Mouse (Mus musculus): Measurements from ENCODE around the gene Barhl1.

The Barhl1 gene

GRCm38 (mm10) chr2:28860678-28861423 is 55.6 kb downstream of the Barhl1 start:
- DNase-seq (ENCODE audit: low read depth), result no peak

GRCm38 (mm10) chr2:28859303-28859702 is 57.2 kb downstream of the Barhl1 start:
- no peak for DNase-seq (ENCODE audit: low read depth)
